Mouse (Mus musculus) small intestine, adult 2 months (tissue): ENCODE results near the gene Susd6. TPM values are rescaled to one million over a fixed set of nuclear protein-coding genes. Genes with fewer than 3 reads are reported as not detected.

ENCODE experiments used
- H3K27ac ChIP-seq: fragments of 200-500 bp; 2 replicates; pipeline ENCODE4 v1.5.1; 2012; ENCODE audit warnings: low read depth, low read length, control low read depth, inconsistent platforms; ENCODE audit not compliant: insufficient read depth
- H3K27me3 ChIP-seq: fragments of 200-500 bp; 2 replicates; pipeline ENCODE4 v1.6.1; 2012; ENCODE audit warnings: mild to moderate bottlenecking, moderate library complexity, low read length, inconsistent platforms; ENCODE audit not compliant: control insufficient read depth, insufficient read depth
- H3K36me3 ChIP-seq: fragments of 200-500 bp; 2 replicates; pipeline ENCODE4 v1.6.1; 2012; ENCODE audit warnings: mild to moderate bottlenecking, low read length, control low read depth, inconsistent platforms; ENCODE audit not compliant: control insufficient read depth, insufficient read depth
- H3K4me1 ChIP-seq: fragments of 200-500 bp; 2 replicates; pipeline ENCODE4 v1.6.1; 2012; ENCODE audit warnings: low read length, inconsistent platforms, mixed read lengths; ENCODE audit not compliant: control insufficient read depth, insufficient read depth, insufficient read length
- H3K4me3 ChIP-seq: fragments of 200-500 bp; 2 replicates; pipeline ENCODE4 v1.5.1; 2012; ENCODE audit warnings: low read depth, mild to moderate bottlenecking, control low read depth, inconsistent platforms, low read length, moderate library complexity
- CTCF ChIP-seq: fragments of 200-500 bp; IDR thresholded peaks from 2 replicates; pipeline ENCODE4 v1.5.1; 2012; ENCODE audit warnings: low read depth, mild to moderate bottlenecking, control low read depth, inconsistent platforms, low read length, moderate library complexity, mixed read lengths; ENCODE audit not compliant: insufficient replicate concordance, insufficient read length; ENCODE audit errors: extremely low read depth
- POLR2A ChIP-seq: fragments of 200-500 bp; IDR thresholded peaks from 2 replicates; pipeline ENCODE4 v1.6.1; 2012; ENCODE audit warnings: low read depth, mild to moderate bottlenecking, control low read depth, inconsistent platforms, low read length, moderate library complexity
- WGBS: fragments of 180-500 bp; shearing (Covaris S2); methylation state at CpG from one replicate; pipeline ENCODE4 v1.1.7; 2018; 5-methylcytosine and 5-hydroxymethylcytosine counted together
- polyA plus RNA-seq: library from polyadenylated mRNA; depleted of rRNA; stranded (reverse); fragments of >200 nt; gene quantifications from 2 replicates; pipeline ENCODE4 v1.2.3, GENCODE M21; 2012

Gene Susd6
- polyA plus RNA-seq, 1 experiment, result 54.9 TPM

GRCm38 (mm10) chr12:80821312-80822007, 31.1 kb downstream of the Susd6 start:
- TF ChIP-seq CTCF (no peak), POLR2A (no peak)
- 72% methylated on average over 4 of the region's 4 CpGs for WGBS
- Histone ChIP-seq H3K27me3 (no peaks in the 10 kb centered on the region), H3K4me3 (no peak overlapping the region), H3K27ac (peak overlapping the region; percentile 67), H3K36me3 (no peaks in the 10 kb centered on the region), H3K4me1 (peaks cover 22% of the 10 kb centered on the region; the same call in 1 of the 2 replicates)

- H3K4me1 ChIP-seq, result peaks cover 21% of the 10 kb centered on the region; the same call in 1 of the 2 replicates
- no peaks in the 10 kb centered on the region for H3K27me3 ChIP-seq
- peak overlapping the region; percentile 67; the same call in 1 of the 2 replicates for H3K27ac ChIP-seq
- no peaks in the 10 kb centered on the region for H3K36me3 ChIP-seq
- TF ChIP-seq CTCF (no peak), POLR2A (no peak)
- no peak overlapping the region for H3K4me3 ChIP-seq
- WGBS, result 61% methylated on average over 7 of the region's 7 CpGs
Measured at GRCm38 (mm10) chr12:80822533-80822932, 32.2 kb downstream of the Susd6 start.

GRCm38 (mm10) chr12:80824202-80824601, 33.9 kb downstream of the Susd6 start:
- Histone ChIP-seq H3K36me3 (peaks cover 6% of the 10 kb centered on the region; the same call in 1 of the 2 replicates), H3K27ac (no peak overlapping the region), H3K27me3 (no peaks in the 10 kb centered on the region), H3K4me3 (no peak overlapping the region), H3K4me1 (peaks cover 21% of the 10 kb centered on the region; the same call in 1 of the 2 replicates)
- WGBS, result 34% methylated on average over 1 of the region's 1 CpGs
- TF ChIP-seq CTCF, result no peak
- TF ChIP-seq POLR2A, result no peak

GRCm38 (mm10) chr12:80826423-80826822, 36.1 kb downstream of the Susd6 start:
- Histone ChIP-seq H3K4me1 (peaks cover 21% of the 10 kb centered on the region; the same call in 1 of the 2 replicates), H3K4me3 (no peak overlapping the region), H3K36me3 (peaks cover 8% of the 10 kb centered on the region; the same call in 1 of the 2 replicates), H3K27me3 (no peaks in the 10 kb centered on the region), H3K27ac (no peak overlapping the region)
- TF ChIP-seq POLR2A (no peak), CTCF (no peak)
- WGBS, result 43% methylated on average over 1 of the region's 1 CpGs

- TF ChIP-seq POLR2A, result no peak
- no peak for TF ChIP-seq CTCF
- Histone ChIP-seq H3K36me3 (peaks cover 8% of the 10 kb centered on the region; the same call in 1 of the 2 replicates), H3K27ac (peak overlapping the region; percentile 35), H3K4me1 (peaks cover 19% of the 10 kb centered on the region; the same call in 1 of the 2 replicates), H3K27me3 (no peaks in the 10 kb centered on the region), H3K4me3 (no peak overlapping the region)
- 12% methylated on average over 5 of the region's 5 CpGs for WGBS
Measured at GRCm38 (mm10) chr12:80827464-80828015, 37.2 kb downstream of the Susd6 start.

GRCm38 (mm10) chr12:80828020-80828419, 37.7 kb downstream of the Susd6 start:
- H3K27me3 ChIP-seq, result no peaks in the 10 kb centered on the region
- peaks cover 19% of the 10 kb centered on the region; the same call in 1 of the 2 replicates for H3K4me1 ChIP-seq
- TF ChIP-seq CTCF (no peak), POLR2A (no peak)
- no peak overlapping the region for H3K4me3 ChIP-seq
- WGBS, result 58% methylated on average over 5 of the region's 5 CpGs
- no peak overlapping the region for H3K27ac ChIP-seq
- H3K36me3 ChIP-seq, result peaks cover 8% of the 10 kb centered on the region; the same call in 1 of the 2 replicates

GRCm38 (mm10) chr12:80828951-80829350, 38.6 kb downstream of the Susd6 start:
- Histone ChIP-seq H3K4me1 (peaks cover 23% of the 10 kb centered on the region; the same call in 1 of the 2 replicates), H3K36me3 (peaks cover 8% of the 10 kb centered on the region; the same call in 1 of the 2 replicates), H3K4me3 (no peak overlapping the region), H3K27me3 (no peaks in the 10 kb centered on the region), H3K27ac (no peak overlapping the region)
- 90% methylated on average over 2 of the region's 2 CpGs for WGBS
- no peak for TF ChIP-seq CTCF
- TF ChIP-seq POLR2A, result no peak
